Mouse (Mus musculus): Measurements from ENCODE around the gene Ccl7. TPM values are rescaled to one million over a fixed set of nuclear protein-coding genes. Genes with fewer than 3 reads are reported as not detected.

The Ccl7 gene
- total RNA-seq, 1 experiment: 6.3 TPM

DNA sequence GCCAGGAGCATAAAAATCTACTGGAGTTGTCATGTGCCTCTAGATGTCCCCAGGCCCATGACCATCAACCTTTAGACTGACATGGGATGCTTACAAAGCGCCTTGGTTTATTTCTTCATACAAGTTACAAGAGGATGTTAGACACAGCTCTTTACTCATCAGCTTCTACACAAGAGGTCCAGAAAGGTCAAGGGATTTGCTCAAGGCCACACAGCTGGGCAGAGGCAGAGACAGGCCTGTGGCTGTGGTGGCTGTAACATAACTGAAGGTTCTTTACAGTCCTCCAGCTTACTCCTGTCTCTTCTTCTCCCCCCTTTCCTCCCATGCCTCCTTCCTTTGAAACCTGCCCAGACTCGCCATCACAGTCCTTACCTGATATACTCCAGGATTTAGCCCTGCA lies 15.3 kb upstream of the Ccl7 start:
- Histone ChIP-seq H3K9me3 (ENCODE audit: control insufficient read depth, insufficient read depth, low read depth, low read length) (no peaks in the 10 kb centered on the region), H3K4me1 (ENCODE audit: control insufficient read depth in 2 of 2, insufficient read depth in 2 of 2, low read length in 2 of 2, poor library complexity in 1 of 2) (no peaks in the 10 kb centered on the region), H3K36me3 (ENCODE audit: control insufficient read depth, insufficient read depth, low read length, poor library complexity, severe bottlenecking) (no peaks in the 10 kb centered on the region), H3K9ac (ENCODE audit: insufficient read depth, low read depth, low read length, poor library complexity, severe bottlenecking) (no peak overlapping the region), H3K4me3 (ENCODE audit: insufficient read depth in 1 of 2, low read depth in 1 of 2, low read length in 2 of 2, poor library complexity in 1 of 2, severe bottlenecking in 1 of 2) (no peak overlapping the region), H3K27ac (ENCODE audit: insufficient read depth, low read depth, low read length, poor library complexity, severe bottlenecking) (no peak overlapping the region)
- in situ Hi-C loops (cut with MboI; ENCODE audit: low sequenced_read_pairs in 2 of 2, unreplicated experiment in 2 of 2): no loop called here
- no peak for DNase-seq (ENCODE audit: low read depth, low spot score)
- TF ChIP-seq ZNF384 (IDR thresholded peaks at IDR 0.05; ENCODE audit: low read depth, low read length) (no peak), MAFK (IDR thresholded peaks at IDR 0.05; ENCODE audit: insufficient read depth, low read depth, low read length) (no peak), ZC3H11A (IDR thresholded peaks at IDR 0.05; ENCODE audit: borderline replicate concordance, low read depth, low read length) (no peak), HCFC1 (IDR thresholded peaks at IDR 0.05; ENCODE audit: borderline replicate concordance, insufficient read depth, low read length) (no peak), CHD2 (IDR thresholded peaks at IDR 0.05; ENCODE audit: low read depth, low read length) (no peak)

DNA sequence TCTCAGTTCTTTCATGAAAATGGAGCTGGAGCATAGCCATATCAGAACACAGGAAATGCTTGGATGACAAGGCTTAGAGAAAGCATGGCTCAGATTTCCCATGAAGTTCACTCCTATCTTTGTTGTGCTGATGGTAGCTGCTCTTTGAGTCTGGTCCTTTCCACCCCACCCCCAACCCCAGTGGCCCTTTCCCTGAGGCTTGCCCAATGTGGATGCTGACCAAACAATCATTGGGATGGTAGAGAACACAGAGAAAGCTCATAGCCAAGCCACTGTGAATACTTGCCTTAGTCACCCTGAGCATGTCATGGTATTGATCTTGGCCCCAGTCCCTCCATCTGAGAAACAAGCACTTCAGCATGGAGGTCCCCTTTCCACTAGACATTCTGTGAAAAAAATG lies 13.4 kb upstream of the Ccl7 start:
- H3K36me3 ChIP-seq (ENCODE audit: control insufficient read depth, insufficient read depth, low read length, poor library complexity, severe bottlenecking): no peaks in the 10 kb centered on the region
- no peaks in the 10 kb centered on the region for H3K9me3 ChIP-seq (ENCODE audit: control insufficient read depth, insufficient read depth, low read depth, low read length)
- in situ Hi-C loops (cut with MboI; ENCODE audit: low sequenced_read_pairs in 2 of 2, unreplicated experiment in 2 of 2): no loop called here
- TF ChIP-seq CHD2 (IDR thresholded peaks at IDR 0.05; ENCODE audit: low read depth, low read length): no peak
- TF ChIP-seq ZC3H11A (IDR thresholded peaks at IDR 0.05; ENCODE audit: borderline replicate concordance, low read depth, low read length): no peak
- TF ChIP-seq MAFK (IDR thresholded peaks at IDR 0.05; ENCODE audit: insufficient read depth, low read depth, low read length): no peak
- no peak for TF ChIP-seq HCFC1 (IDR thresholded peaks at IDR 0.05; ENCODE audit: borderline replicate concordance, insufficient read depth, low read length)
- TF ChIP-seq ZNF384 (IDR thresholded peaks at IDR 0.05; ENCODE audit: low read depth, low read length): no peak
- no peak overlapping the region for H3K9ac ChIP-seq (ENCODE audit: insufficient read depth, low read depth, low read length, poor library complexity, severe bottlenecking)
- H3K27ac ChIP-seq (ENCODE audit: insufficient read depth, low read depth, low read length, poor library complexity, severe bottlenecking): no peak overlapping the region
- no peaks in the 10 kb centered on the region for H3K4me1 ChIP-seq (ENCODE audit: control insufficient read depth in 2 of 2, insufficient read depth in 2 of 2, low read length in 2 of 2, poor library complexity in 1 of 2)
- no peak overlapping the region for H3K4me3 ChIP-seq (ENCODE audit: insufficient read depth in 1 of 2, low read depth in 1 of 2, low read length in 2 of 2, poor library complexity in 1 of 2, severe bottlenecking in 1 of 2)
- no peak for DNase-seq (ENCODE audit: low read depth, low spot score)

DNA sequence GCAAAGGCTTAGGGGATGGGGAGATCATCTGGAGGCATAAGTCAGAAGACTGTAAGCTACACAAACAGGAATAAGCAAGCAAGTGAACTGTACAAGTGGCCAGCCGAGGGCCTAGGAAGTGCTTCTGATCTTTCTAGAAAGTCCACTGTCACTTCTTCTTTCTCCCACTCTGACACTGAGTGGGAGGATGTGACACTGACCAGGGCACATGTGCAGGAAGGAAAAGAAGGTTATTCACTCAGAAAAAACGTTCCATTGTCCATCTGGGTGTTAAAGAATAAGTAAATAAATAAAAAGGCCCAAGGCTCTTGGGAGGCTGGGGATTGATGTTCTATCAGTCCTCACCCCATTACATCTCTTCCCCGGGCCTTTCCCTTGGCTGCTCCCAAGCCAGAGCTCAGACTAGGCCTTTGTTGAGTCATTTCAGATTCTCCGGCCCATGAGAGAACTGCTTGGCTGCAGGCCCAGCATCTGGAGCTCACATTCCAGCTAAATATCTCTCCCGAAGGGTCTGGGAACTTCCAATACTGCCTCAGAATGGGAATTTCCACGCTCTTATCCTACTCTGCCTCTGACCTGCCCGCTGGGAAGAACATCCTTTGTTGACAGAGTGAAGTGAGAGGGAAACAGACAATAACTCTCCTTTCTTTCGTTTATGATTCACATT lies 12.7 kb upstream of the Ccl7 start:
- TF ChIP-seq MAFK (IDR thresholded peaks at IDR 0.05; ENCODE audit: insufficient read depth, low read depth, low read length): no peak
- TF ChIP-seq CHD2 (IDR thresholded peaks at IDR 0.05; ENCODE audit: low read depth, low read length): no peak
- no peak for TF ChIP-seq HCFC1 (IDR thresholded peaks at IDR 0.05; ENCODE audit: borderline replicate concordance, insufficient read depth, low read length)
- TF ChIP-seq ZC3H11A (IDR thresholded peaks at IDR 0.05; ENCODE audit: borderline replicate concordance, low read depth, low read length): no peak
- no peak for TF ChIP-seq ZNF384 (IDR thresholded peaks at IDR 0.05; ENCODE audit: low read depth, low read length)
- Histone ChIP-seq H3K4me1 (ENCODE audit: control insufficient read depth in 2 of 2, insufficient read depth in 2 of 2, low read length in 2 of 2, poor library complexity in 1 of 2) (no peaks in the 10 kb centered on the region), H3K27ac (ENCODE audit: insufficient read depth, low read depth, low read length, poor library complexity, severe bottlenecking) (no peak overlapping the region), H3K36me3 (ENCODE audit: control insufficient read depth, insufficient read depth, low read length, poor library complexity, severe bottlenecking) (no peaks in the 10 kb centered on the region), H3K9me3 (ENCODE audit: control insufficient read depth, insufficient read depth, low read depth, low read length) (no peaks in the 10 kb centered on the region), H3K9ac (ENCODE audit: insufficient read depth, low read depth, low read length, poor library complexity, severe bottlenecking) (no peak overlapping the region), H3K4me3 (ENCODE audit: insufficient read depth in 1 of 2, low read depth in 1 of 2, low read length in 2 of 2, poor library complexity in 1 of 2, severe bottlenecking in 1 of 2) (no peak overlapping the region)
- DNase-seq (ENCODE audit: low read depth, low spot score): no peak
- in situ Hi-C loops (cut with MboI; ENCODE audit: low sequenced_read_pairs in 2 of 2, unreplicated experiment in 2 of 2): no loop called here

DNA sequence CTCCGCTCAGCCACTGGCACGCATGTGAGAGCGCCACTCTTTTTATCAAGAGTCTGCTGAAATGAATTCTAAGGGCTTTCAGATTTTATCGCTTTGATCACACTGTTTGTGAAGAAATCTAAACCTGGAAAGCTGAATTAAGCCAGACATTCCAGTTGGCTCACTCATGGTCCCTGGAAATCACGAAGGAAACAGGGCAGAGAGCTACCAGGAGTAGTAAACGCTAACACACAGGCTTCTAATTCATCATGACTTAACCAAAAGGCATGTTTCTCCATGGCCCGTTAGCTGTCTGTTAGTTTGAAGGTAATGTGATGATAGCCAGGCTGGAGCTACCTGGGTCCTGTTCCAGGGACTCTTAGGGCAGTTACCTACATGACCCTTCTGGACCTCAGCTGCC lies 11.1 kb upstream of the Ccl7 start:
- H3K9me3 ChIP-seq (ENCODE audit: control insufficient read depth, insufficient read depth, low read depth, low read length): no peaks in the 10 kb centered on the region
- TF ChIP-seq ZNF384 (IDR thresholded peaks at IDR 0.05; ENCODE audit: low read depth, low read length): no peak
- TF ChIP-seq CHD2 (IDR thresholded peaks at IDR 0.05; ENCODE audit: low read depth, low read length): no peak
- TF ChIP-seq HCFC1 (IDR thresholded peaks at IDR 0.05; ENCODE audit: borderline replicate concordance, insufficient read depth, low read length): no peak
- TF ChIP-seq MAFK (IDR thresholded peaks at IDR 0.05; ENCODE audit: insufficient read depth, low read depth, low read length): no peak
- TF ChIP-seq ZC3H11A (IDR thresholded peaks at IDR 0.05; ENCODE audit: borderline replicate concordance, low read depth, low read length): no peak

More for the DNA sequence above, 11.1 kb upstream of the Ccl7 start:
- Histone ChIP-seq H3K4me1 (ENCODE audit: control insufficient read depth in 2 of 2, insufficient read depth in 2 of 2, low read length in 2 of 2, poor library complexity in 1 of 2) (no peaks in the 10 kb centered on the region), H3K27ac (ENCODE audit: insufficient read depth, low read depth, low read length, poor library complexity, severe bottlenecking) (no peak overlapping the region), H3K9ac (ENCODE audit: insufficient read depth, low read depth, low read length, poor library complexity, severe bottlenecking) (no peak overlapping the region), H3K36me3 (ENCODE audit: control insufficient read depth, insufficient read depth, low read length, poor library complexity, severe bottlenecking) (no peaks in the 10 kb centered on the region), H3K4me3 (ENCODE audit: insufficient read depth in 1 of 2, low read depth in 1 of 2, low read length in 2 of 2, poor library complexity in 1 of 2, severe bottlenecking in 1 of 2) (no peak overlapping the region)
- in situ Hi-C loops (cut with MboI; ENCODE audit: low sequenced_read_pairs in 2 of 2, unreplicated experiment in 2 of 2): no loop called here
- DNase-seq (ENCODE audit: low read depth, low spot score): no peak

Measured in ES-E14 (cell line).